13 mouse cellular contexts compared by ENCODE assay signal in the genomic region with DNA sequence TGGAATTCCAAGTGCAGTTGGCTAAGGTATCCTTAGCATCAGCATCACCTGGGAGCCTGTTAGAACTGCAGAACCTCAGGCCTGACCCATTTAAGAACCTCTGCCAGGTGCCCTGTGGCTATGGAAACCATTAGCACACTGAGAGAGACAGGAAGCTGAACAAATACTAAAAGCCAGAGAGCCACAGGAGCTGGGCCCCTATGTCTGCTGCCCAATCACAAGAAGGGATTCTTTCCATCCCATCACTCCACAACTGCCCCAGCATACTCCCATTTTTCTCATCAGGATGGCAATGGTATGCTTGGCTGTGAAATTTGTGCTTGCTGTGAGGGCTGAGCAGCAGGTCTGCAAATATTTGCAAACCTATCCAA.
DNase-seq lines count a peak whose midpoint lies in the region; ATAC-seq lines count a peak whose summit lies in the region.
"Had no signal": no experiment of that assay in that cellular context is flagged by ENCODE, and none has a peak within 500 bp of the region (broad histone marks: within the 10 kb centered on the region; RNA-seq: fewer than 3 reads in every experiment).

No protein-coding gene starts in this region.

- H3K27me3 ChIP-seq in kidney, embryonic 16.5 days (ENCODE audit: insufficient read depth, low read length) = peaks cover 10% of the 10 kb centered on the region
- H3K27me3 ChIP-seq in embryonic facial prominence, embryonic 12.5 days = peaks cover 10% of the 10 kb centered on the region
- H3K27me3 ChIP-seq in forebrain, embryonic 16.5 days (replicated peaks; ENCODE audit: control insufficient read depth, insufficient read depth, low read length) = no peaks in the 10 kb centered on the region; the same call in 1 of the 2 replicates
- peaks cover 21% of the 10 kb centered on the region for H3K27me3 ChIP-seq in midbrain, embryonic 11.5 days (ENCODE audit: control insufficient read depth, insufficient read depth, low read length)

- peaks cover 13% of the 10 kb centered on the region for H3K4me1 ChIP-seq in kidney, embryonic 16.5 days (ENCODE audit: insufficient read depth, low read length)
- H3K4me1 ChIP-seq in embryonic facial prominence, embryonic 12.5 days = no peaks in the 10 kb centered on the region
- H3K4me1 ChIP-seq in forebrain, embryonic 16.5 days (replicated peaks; ENCODE audit: control insufficient read depth, insufficient read depth, low read length) = no peaks in the 10 kb centered on the region
- H3K4me1 ChIP-seq in midbrain, embryonic 11.5 days (ENCODE audit: control insufficient read depth, insufficient read depth, low read length) = no peaks in the 10 kb centered on the region; the same call in 1 of the 2 replicates

- H3K9ac ChIP-seq in kidney, embryonic 16.5 days (replicated peaks; ENCODE audit: low read length) = no peak overlapping the region
- no peak overlapping the region for H3K9ac ChIP-seq in embryonic facial prominence, embryonic 12.5 days
- H3K9ac ChIP-seq in forebrain, embryonic 16.5 days (replicated peaks; ENCODE audit: low read depth, low read length) = no peak overlapping the region
- no peak overlapping the region for H3K9ac ChIP-seq in midbrain, embryonic 11.5 days (ENCODE audit: low read length)

- H3K4me2 ChIP-seq in kidney, embryonic 16.5 days (replicated peaks; ENCODE audit: low read depth, low read length) = no peak overlapping the region
- peak overlapping the region; percentile 37 for H3K4me2 ChIP-seq in embryonic facial prominence, embryonic 12.5 days (replicated peaks)
- no peak overlapping the region for H3K4me2 ChIP-seq in forebrain, embryonic 16.5 days (ENCODE audit: low read length)
- H3K4me2 ChIP-seq in midbrain, embryonic 11.5 days = peak overlapping the region; percentile 44

- no peaks in the 10 kb centered on the region for H3K36me3 ChIP-seq in kidney, embryonic 16.5 days (ENCODE audit: insufficient read depth, low read length)
- H3K36me3 ChIP-seq in embryonic facial prominence, embryonic 12.5 days = no peaks in the 10 kb centered on the region
- no peaks in the 10 kb centered on the region for H3K36me3 ChIP-seq in forebrain, embryonic 16.5 days (ENCODE audit: control insufficient read depth, insufficient read depth)
- no peaks in the 10 kb centered on the region for H3K36me3 ChIP-seq in midbrain, embryonic 11.5 days (ENCODE audit: control insufficient read depth, insufficient read depth, low read length)

- DNase-seq in kidney, postnatal 25 days = no peak
- no peak for DNase-seq in midbrain, embryonic 11.5 days (ENCODE audit: low spot score, missing footprints)
- no peak for DNase-seq in gastrocnemius, postnatal 36 days
- DNase-seq in gastrocnemius, postnatal 25 days = no peak
- DNase-seq in layer of hippocampus, adult 8-10 months (ENCODE audit: low spot score in 2 of 2) = no peak
- DNase-seq: cerebellum, postnatal 36 days; heart, adult 2 months; right cerebral cortex, postnatal 14 days had no signal

- intact Hi-C loops in gastrocnemius, postnatal 36 days (cut with DNase I) = no loop called here

- no peak; the same call in 1 of the 2 replicates for ATAC-seq in kidney, embryonic 16.5 days (ENCODE audit: low FRiP score, low TSS enrichment)
- ATAC-seq in embryonic facial prominence, embryonic 12.5 days (ENCODE audit: insufficient number of reproducible peaks, insufficient read depth, low FRiP score, low TSS enrichment) = no peak
- ATAC-seq in forebrain, embryonic 16.5 days = peak; percentile 26; the same call in 1 of the 2 replicates
- ATAC-seq in midbrain, embryonic 11.5 days (ENCODE audit: low FRiP score) = no peak; the same call in none of the 2 replicates
- ATAC-seq: inflammation-experienced regulatory T-cells, adult 6 months had no signal

- peak overlapping the region; percentile 70 for H3K27ac ChIP-seq in kidney, embryonic 16.5 days (ENCODE audit: low read length)
- peak overlapping the region; percentile 84 for H3K27ac ChIP-seq in embryonic facial prominence, embryonic 12.5 days
- H3K27ac ChIP-seq in forebrain, embryonic 16.5 days (ENCODE audit: low read length) = no peak overlapping the region
- H3K27ac ChIP-seq in midbrain, embryonic 11.5 days (ENCODE audit: low read depth, low read length) = peak overlapping the region; percentile 36; the same call in 1 of the 2 replicates
- H3K27ac ChIP-seq: heart, adult 2 months had no signal

- no peak overlapping the region for H3K4me3 ChIP-seq in kidney, embryonic 16.5 days (ENCODE audit: low read length)
- H3K4me3 ChIP-seq in embryonic facial prominence, embryonic 12.5 days = no peak overlapping the region
- no peak overlapping the region for H3K4me3 ChIP-seq in forebrain, embryonic 16.5 days (replicated peaks; ENCODE audit: low read length)
- H3K4me3 ChIP-seq in midbrain, embryonic 11.5 days (ENCODE audit: low read depth, low read length) = no peak overlapping the region
- H3K4me3 ChIP-seq: heart, adult 2 months had no signal

- no peaks in the 10 kb centered on the region for H3K9me3 ChIP-seq in kidney, embryonic 16.5 days (ENCODE audit: low read length)
- no peaks in the 10 kb centered on the region for H3K9me3 ChIP-seq in embryonic facial prominence, embryonic 12.5 days
- H3K9me3 ChIP-seq in forebrain, embryonic 16.5 days (ENCODE audit: control insufficient read depth, low read length) = no peaks in the 10 kb centered on the region
- H3K9me3 ChIP-seq in midbrain, embryonic 11.5 days (ENCODE audit: control insufficient read depth, low read length) = no peaks in the 10 kb centered on the region
- H3K9me3 ChIP-seq: megakaryocyte, embryonic 14.5 days had no signal

Comparison
In these comparisons a context has a peak if more than half of its experiments do, and no peak if none do; other contexts are left out.
1. H3K4me2 ChIP-seq: peak in embryonic facial prominence, embryonic 12.5 days (single experiment) and midbrain, embryonic 11.5 days (single experiment); none in kidney, embryonic 16.5 days (single experiment) and forebrain, embryonic 16.5 days (single experiment).